Mouse (Mus musculus): ENCODE measurements around the gene Fut2.

Gene Fut2

GRCm38 (mm10) chr7:45702809-45703520 lies 36.8 kb upstream of the Fut2 start:
- DNase-seq (ENCODE audit: low read depth, low spot score), result no peak

GRCm38 (mm10) chr7:45702316-45702715 lies 36.1 kb upstream of the Fut2 start:
- no peak for DNase-seq (ENCODE audit: low read depth, low spot score)

GRCm38 (mm10) chr7:45701607-45702006 lies 35.4 kb upstream of the Fut2 start:
- DNase-seq (ENCODE audit: low read depth, low spot score), result no peak

GRCm38 (mm10) chr7:45701072-45701471 lies 34.9 kb upstream of the Fut2 start:
- DNase-seq (ENCODE audit: low read depth, low spot score), result no peak

GRCm38 (mm10) chr7:45700301-45701015 lies 34.3 kb upstream of the Fut2 start:
- no peak for DNase-seq (ENCODE audit: low read depth, low spot score)

- no peak for DNase-seq (ENCODE audit: low read depth, low spot score)
Observed at GRCm38 (mm10) chr7:45699523-45700141, 33.4 kb upstream of the Fut2 start, which contains the start of gene Car11. TSS of gene Car11 (plus strand) at chr7:45699843.

GRCm38 (mm10) chr7:45697894-45698293 lies 31.7 kb upstream of the Fut2 start:
- no peak for DNase-seq (ENCODE audit: low read depth, low spot score)

- no peak for DNase-seq (ENCODE audit: low read depth, low spot score)
Observed at GRCm38 (mm10) chr7:45695098-45695497, 28.9 kb upstream of the Fut2 start.

GRCm38 (mm10) chr7:45693921-45694591 lies 27.9 kb upstream of the Fut2 start, which contains the start of gene Sec1:
TSS of gene Sec1 (minus strand) at chr7:45694402.
- DNase-seq (ENCODE audit: low read depth, low spot score), result no peak

GRCm38 (mm10) chr7:45692364-45692763 lies 26.2 kb upstream of the Fut2 start:
- no peak for DNase-seq (ENCODE audit: low read depth, low spot score)

- no peak for DNase-seq (ENCODE audit: low read depth, low spot score)
Observed at GRCm38 (mm10) chr7:45689800-45690199, 23.6 kb upstream of the Fut2 start.

- no peak for DNase-seq (ENCODE audit: low read depth, low spot score)
Observed at GRCm38 (mm10) chr7:45689099-45689498, 22.9 kb upstream of the Fut2 start.

- no peak for DNase-seq (ENCODE audit: low read depth, low spot score)
Observed at GRCm38 (mm10) chr7:45686841-45687240, 20.6 kb upstream of the Fut2 start.

- DNase-seq (ENCODE audit: low read depth, low spot score), result no peak
Observed at GRCm38 (mm10) chr7:45685811-45686210, 19.6 kb upstream of the Fut2 start.

GRCm38 (mm10) chr7:45683396-45684050 lies 17.3 kb upstream of the Fut2 start, which contains the start of gene Ntn5:
TSS of gene Ntn5 (plus strand) at chr7:45684022.
- DNase-seq (ENCODE audit: low read depth, low spot score), result no peak

GRCm38 (mm10) chr7:45682144-45683126 lies 16.2 kb upstream of the Fut2 start:
- DNase-seq (ENCODE audit: low read depth, low spot score), result no peak

GRCm38 (mm10) chr7:45681046-45681736 lies 15.0 kb upstream of the Fut2 start:
- DNase-seq (ENCODE audit: low read depth, low spot score), result no peak

GRCm38 (mm10) chr7:45679966-45680621 lies 13.9 kb upstream of the Fut2 start:
- DNase-seq (ENCODE audit: low read depth, low spot score), result no peak

- DNase-seq (ENCODE audit: low read depth, low spot score), result no peak
Observed at GRCm38 (mm10) chr7:45678513-45678912, 12.3 kb upstream of the Fut2 start.

Measured in c-Kit-negative CD71-positive TER-119-positive erythroid progenitor cells, embryonic 14.5 days (primary cell).